Mouse (Mus musculus): Measurements from ENCODE around the gene Lgals7.
A peak's percentile ranks its signal among the peaks of the same experiment; 100 is the strongest.
"Not testable (repeated sequence)": the region's sequence is repeated elsewhere in the genome, so short reads cannot be mapped to it uniquely, and the experiment has no call there.

Lgals7 gene

DNA sequence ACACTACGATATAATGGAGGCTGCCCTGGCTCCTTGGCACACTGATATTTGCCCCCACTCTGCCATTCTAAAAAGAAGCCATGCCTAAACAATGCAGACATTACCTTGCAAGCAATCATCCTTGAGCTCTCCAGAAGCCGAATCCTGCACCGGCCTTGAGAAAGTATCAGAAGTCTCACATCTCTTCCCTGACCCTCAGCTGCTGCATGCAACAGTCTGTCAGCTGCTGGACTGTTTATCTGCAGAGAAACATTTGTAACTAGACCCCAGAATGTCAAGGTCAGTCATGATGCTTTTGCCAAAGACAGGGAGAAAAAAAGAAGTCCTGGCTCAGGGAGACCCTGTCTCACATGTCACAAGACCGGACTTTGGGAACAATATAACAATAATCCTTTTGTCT, 12.4 kb downstream of the Lgals7 start:
- DNase-seq (ENCODE audit: low read depth, low spot score), result no peak

DNA sequence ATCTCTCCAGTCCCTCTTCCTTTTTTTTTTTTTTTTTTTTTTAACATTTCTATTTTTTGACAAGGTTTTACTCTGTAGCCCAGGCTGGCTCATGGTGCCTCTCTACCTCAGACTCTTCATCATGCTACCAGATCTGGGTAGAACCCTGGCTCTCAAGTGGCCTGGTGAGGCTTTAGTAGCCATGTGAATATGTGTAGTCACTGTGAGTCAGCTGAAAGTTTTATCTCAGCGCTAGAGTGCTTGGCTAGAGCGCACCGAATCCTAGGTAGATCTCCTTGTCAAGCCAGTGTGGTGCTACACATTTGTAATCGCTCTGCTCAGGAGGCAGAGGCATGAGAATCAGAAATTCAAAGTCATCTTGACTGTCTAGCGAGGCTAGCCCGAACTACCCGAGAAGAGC, 13.5 kb downstream of the Lgals7 start:
- peak; percentile 76 for DNase-seq (ENCODE audit: low read depth, low spot score)

DNA sequence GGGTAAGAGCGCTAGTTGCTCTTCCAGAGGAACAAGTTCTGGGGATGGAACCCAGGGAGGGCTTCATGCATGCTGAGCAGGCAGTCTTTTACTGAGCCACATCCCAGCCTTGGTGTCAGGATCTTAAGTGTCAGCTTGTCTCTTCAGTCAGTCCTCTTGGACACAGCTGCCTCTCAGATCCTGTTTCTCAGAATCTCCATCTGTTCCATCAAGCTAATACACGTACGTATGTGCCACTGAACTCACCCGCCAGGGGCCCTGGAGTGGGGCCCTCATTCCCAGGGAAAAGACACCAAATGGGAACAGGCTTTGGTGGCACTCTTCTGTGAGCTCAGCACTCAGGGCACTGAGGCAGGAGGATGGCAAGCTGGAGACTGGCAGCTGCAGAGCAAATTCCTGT, 14.2 kb downstream of the Lgals7 start:
- no peak for DNase-seq (ENCODE audit: low read depth, low spot score)

DNA sequence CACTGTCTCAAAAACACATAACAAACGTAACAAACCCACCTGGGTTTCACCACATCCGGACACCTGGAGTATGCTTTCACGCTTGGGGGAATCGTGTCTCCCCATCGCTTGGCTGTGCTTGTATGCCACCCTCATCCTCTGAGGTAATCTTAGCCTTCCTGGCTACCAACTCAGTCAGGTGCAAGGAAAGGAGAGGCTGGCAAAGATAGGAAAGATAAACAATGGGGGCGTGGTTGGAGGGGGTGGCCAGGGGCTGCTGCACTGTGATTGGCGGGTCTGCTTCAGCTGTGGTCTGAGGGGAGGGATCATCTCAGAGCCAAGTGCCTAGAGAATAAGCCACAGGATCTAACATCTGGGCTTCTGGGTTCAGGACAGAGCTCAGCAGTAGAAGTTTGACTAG, 16.0 kb downstream of the Lgals7 start:
- no peak for DNase-seq (ENCODE audit: low read depth, low spot score)

DNA sequence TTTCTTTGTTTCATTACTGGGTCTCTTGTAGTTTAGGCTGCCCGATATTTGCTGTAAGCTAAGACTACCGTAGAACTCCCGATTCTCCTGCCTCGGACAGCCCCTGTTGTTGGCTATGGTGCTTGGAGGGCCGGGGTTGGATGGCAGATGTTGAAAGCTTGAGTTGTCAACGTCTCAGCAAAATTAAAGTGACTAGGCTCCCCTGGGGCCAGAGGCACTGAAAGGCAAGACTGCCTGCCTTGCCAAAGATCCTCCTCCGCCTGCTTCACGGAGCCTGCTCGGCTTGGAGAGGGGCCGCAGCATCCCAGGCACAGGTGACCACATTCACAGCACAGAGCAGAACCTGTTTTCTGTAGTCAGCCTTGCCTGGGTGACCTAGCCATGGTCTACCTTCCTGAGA, 16.9 kb downstream of the Lgals7 start:
- no peak for DNase-seq (ENCODE audit: low read depth, low spot score)

DNA sequence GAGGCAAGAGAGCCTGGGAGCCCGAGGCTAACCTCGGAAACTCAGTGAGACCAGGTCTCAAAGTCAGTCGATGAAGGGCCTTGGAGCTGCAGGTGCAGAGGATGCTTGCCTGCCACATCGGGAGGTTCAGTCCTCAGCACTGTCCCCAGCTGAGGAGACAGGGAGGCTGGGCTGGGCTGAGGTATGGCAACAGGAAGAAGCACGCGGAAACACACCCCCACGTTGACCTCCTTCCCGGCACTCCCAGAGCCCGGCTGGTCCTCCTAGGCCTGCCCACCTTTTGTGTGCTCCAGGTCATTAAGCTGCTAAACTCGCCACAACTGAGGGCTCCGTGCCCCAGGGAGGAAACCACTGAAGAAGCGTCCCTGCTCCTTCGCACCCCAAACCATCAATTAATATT, 17.5 kb downstream of the Lgals7 start, which contains the start of gene Capn12:
TSS of gene Capn12 (plus strand) at position 224 of the 400 bp plus-strand sequence.
- no peak for DNase-seq (ENCODE audit: low read depth, low spot score)

DNA sequence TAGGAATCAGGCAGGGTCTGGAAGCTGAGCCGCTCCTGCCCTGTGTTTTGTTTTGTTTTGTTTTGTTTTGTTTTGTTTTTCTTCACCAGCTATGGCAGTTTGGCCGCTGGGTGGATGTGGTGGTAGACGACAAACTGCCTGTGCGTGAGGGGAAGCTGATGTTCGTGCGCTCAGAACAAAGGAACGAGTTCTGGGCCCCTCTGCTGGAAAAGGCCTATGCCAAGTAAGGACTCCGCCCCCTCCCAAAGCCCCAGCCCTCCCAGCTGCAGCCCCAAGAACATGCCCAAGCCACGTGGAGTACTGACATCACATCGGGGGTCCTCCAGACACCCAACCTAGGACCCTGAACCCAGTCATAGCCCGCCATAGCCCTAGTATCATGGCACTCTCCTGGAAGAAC, 19.4 kb downstream of the Lgals7 start:
- no peak for DNase-seq (ENCODE audit: low read depth, low spot score)

DNA sequence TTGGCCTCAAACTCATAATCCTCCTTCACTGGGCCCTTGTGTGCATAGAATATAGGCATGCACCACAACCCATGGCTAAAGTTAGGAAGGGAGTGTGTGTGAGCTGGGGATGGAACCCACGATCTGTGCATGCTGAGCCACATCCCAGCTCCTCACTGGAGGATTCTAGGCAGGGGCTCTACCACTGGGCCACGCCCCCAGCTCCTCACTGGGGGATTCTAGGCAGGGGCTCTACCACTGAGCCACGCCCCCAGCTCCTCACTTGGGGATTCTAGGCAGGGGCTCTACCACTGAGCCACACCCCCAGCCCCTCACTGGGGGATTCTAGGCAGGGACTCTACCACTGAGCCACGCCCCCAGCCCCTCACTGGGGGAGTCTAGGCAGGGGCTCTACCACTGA, 20.1 kb downstream of the Lgals7 start:
- DNase-seq (ENCODE audit: low read depth, low spot score), result not testable (repeated sequence)

DNA sequence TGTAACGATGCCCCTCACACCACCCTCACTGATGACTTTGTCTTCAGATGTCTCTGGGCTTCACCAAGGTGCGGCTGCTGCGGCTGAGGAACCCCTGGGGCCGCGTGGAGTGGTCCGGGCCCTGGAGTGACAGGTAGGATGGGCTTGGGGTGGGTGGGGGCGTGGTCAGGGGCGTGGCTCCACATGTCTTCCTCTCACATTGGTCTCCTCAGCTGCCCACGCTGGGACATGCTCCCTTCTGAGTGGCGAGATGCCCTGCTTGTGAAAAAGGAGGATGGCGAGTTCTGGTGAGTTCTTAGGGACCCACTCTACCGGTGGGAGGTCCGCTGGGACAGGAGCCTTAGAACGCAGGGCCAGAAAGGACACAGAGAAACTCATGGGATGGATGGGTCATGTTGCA, 22.8 kb downstream of the Lgals7 start:
- DNase-seq (ENCODE audit: low read depth, low spot score), result no peak

DNA sequence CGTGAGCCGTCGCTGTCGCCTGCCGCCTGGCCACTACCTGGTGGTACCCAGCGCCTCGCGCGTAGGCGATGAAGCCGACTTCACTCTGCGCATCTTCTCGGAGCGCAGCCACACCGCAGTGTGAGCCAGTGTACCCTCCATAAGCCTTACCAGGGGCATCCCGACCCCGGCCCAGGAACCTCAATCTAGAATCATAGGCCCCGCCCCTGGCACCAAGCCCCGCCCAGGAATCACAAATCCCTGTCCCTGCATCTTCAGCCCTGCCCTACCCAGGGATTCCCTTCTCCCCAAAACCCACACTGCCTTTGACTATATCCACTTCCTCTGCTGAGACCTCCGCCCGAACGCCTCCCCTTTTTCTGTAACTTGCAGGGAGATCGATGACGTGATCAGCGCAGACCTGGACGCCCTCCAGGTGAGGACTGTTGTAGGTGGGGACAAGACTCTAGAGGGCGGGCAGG, 25.1 kb downstream of the Lgals7 start:
- no peak for DNase-seq (ENCODE audit: low read depth, low spot score)

DNA sequence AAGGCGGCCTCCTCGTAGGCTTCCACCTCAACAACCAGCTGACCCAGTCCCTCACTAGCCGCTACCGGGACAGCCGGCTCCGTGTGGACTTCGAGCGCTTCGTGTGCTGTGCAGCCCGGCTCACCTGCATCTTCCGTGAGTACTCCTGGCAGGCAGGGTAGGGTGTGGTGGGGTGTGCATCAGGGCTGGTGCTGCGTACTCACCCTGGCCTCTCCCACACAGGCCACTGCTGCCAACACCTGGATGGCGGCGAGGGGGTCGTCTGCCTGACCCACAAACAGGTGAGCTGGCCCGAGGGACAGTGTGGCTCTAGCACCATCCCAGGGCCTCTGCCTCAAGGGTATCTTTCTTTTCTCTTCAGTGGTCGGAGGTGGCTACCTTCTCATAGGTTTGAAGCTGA, 28.9 kb downstream of the Lgals7 start:
- DNase-seq (ENCODE audit: low read depth, low spot score), result no peak

DNA sequence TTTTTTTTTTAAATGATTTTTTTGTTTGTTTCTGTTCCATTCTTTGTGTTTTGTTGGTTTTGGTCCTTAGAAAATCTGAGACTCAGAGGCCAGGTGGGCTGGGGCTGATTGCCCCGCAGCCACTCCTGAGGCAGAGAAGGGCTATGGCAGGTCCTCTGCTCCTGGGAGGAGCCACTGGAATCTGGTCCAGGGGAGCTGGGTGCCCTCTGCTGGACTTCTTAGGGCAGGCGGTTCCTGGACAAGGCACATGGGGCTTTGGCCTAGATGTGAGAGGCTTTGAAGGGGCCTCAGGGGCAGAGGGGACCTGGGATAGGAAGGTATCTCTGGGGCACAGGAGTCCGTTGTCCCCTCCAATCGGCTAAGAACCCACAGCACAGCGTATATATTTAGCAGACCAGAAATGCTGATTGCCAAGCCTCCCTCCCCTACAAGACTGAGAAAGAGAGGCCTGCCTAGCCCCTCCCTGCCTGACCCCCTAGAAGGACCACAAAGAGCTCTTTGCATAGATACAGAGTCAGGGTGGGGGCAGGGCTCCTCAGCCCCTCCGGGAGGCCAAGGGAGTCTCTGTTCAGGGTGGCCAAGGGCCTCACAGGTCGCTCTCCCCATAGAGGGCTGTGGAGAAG, 30.1 kb downstream of the Lgals7 start:
- no peak for DNase-seq (ENCODE audit: low read depth, low spot score)

DNA sequence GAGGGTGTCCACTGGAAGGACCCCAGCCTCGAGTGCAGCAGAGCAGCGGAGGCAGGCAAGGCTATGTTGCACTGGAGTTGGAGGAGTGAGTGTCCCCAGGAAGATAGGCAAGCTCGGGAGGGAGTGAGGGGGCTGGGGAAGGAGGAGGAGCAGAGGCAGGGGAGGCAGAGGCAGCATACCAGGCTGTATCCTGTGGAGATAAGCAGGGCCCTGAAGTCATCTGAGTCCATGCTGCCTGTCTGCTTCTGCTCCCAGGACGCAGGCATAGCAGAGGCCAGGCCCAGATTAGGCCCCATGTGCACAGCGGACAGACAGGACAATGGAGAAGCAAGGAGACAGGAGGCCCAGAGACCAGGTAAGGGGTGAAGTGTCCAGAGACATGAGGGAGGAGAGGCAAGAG, 31.3 kb downstream of the Lgals7 start:
- no peak for DNase-seq (ENCODE audit: low read depth, low spot score)

DNA sequence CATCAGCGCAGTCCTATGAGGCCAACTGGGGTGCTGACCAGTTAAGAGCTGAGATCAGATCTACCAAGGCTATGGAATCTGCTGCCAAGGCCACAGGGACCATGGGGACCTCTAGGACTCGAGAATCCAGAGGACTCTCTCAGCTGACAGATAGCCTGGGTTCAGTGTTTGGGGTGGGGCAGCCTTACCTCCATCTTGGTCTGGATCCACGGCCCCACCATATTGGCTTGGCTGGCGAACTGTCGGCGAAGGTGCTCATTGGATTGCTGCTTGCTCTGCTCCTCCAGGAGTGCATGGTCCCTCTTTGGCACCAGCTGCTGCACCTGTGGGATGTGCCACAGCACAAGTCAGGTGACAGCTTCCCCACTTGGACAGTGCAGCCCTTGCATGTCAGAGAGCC, 34.0 kb downstream of the Lgals7 start:
- no peak for DNase-seq (ENCODE audit: low read depth, low spot score)

DNA sequence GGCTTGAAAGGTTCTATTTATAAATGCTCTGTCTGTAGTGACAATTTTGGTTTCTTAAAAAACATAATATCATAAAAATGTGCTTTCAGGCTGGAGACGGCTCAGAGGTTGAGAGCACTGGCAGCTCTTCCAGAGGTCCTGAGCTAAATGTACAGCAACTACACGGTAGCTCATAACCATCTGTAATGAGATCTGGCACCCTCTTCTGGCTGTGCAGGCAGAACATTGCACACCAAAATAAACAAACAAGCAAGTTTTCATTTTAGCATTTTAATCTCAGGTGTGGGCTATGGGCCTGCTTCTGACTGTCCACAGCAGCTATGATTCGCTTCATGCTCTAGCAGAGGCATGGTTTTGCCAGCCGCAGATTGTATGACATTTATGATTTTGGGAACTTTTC, 36.3 kb downstream of the Lgals7 start:
- DNase-seq (ENCODE audit: low read depth, low spot score), result no peak

DNA sequence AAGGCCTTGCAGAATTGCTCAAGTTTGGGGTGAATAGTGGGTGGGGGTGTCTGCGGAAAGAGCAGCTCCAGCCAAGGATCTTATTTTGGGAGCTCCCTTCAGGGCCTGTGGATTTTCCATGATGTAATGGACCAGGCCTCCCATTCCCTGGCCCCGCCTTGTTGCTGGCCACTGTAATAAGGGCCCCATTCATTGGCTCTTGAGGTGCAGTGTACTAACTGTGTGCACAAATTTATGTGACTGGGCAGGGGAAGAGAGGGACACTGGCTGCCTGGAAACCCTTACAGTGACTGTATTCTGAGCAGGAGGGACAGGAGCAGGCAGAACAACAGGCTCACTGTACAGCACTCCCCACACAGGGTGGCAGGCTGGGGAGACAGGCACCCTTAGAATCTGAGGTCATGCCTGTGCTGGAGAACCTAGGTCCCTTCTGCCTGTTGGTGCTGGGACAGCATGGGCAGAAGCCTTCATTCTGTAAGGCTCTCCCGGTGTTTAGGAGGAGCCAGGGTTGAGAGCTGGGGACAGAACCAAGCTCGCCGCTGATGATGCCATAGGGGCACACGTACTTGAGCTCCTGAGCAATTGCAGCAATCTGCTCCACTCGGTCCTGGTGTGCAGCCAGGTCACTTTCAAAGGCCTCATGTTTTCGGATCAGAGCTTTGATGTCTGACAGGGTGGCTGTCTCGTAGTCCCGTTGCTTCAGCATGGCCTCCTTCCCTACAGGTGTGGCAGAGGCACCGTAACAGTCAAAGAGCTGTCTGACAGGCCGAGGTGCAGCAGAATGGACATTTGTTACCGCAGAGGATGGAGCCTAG, 37.9 kb downstream of the Lgals7 start:
- no peak for DNase-seq (ENCODE audit: low read depth, low spot score)

DNA sequence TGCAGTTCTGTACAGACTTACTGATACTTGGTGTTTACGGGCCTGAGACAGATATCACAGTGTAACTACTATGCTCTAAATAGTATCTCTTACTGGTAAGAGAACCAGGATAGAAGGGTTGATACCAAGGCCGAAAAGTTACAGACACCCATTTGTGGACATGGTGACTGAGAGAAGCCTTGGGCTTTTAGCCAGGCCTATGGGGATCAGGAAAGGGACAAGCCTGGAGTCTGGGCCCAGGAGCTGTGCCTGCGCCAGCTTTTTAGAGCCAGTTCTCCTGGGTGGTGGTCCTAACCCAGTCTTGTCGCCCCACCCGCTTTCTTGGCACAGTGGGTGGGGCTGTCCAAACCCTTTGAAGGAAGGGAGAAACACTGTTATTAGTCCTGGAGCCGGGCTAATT, 38.5 kb downstream of the Lgals7 start:
- DNase-seq (ENCODE audit: low read depth, low spot score), result no peak

DNA sequence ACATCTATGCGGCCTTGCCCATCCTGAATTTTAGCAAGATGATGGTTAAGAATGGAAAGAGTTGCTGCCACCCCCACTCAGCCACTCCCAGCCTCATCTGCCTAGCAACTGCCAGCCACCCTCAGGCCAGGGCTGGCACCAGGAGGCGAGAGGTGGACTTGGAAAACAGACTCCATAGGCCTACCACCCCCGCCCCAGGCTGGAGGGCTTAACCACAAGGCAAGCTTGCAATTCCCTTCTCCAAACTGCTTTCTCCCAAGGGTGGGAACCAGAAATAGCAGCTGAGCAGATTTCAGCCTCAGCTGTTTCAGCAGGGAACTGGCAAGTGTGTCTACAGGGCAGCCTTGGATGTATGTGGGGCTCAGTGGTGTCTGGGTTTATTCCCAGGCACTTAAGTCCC, 39.2 kb downstream of the Lgals7 start:
- DNase-seq (ENCODE audit: low read depth, low spot score), result no peak

DNA sequence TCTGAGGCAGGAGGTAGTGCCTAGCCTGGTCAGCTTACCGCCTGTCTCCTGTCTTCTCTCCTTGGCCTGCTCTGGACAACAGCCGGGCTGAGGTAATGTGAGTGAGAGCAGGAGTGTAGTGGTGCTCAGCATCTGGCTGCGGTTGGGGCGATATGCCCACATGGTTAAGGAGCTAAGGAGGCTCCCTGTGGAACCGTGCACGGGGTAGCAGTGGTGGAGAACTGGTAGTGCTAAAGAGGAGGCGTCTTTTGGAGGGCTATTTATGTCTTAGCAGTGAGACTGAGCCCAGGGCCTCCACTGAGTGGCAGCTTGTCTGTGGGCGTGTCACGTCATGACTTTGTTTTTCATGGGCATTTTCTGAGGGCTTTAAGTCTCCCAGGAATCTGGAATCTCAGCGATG, 40.1 kb downstream of the Lgals7 start:
- DNase-seq (ENCODE audit: low read depth, low spot score), result no peak

DNA sequence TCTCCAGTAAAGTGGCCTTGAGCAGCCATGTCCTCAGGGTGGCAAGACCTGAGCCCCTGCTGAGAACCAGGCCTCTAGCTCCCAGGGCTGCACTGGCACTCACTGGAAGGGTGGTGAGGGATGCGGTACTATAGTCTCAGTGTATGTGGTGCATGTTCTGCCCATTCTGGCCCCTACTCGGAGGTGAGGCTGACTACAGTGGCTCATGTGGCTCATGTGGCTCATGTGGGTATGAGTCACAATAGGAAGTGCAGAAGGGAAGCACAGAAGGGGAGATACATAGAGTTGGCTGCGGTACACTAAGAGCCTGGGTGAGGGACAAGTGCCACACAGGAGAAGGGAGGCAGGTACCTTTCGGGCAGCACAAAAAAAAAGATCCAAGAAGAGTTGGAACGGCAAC, 43.5 kb downstream of the Lgals7 start:
- no peak for DNase-seq (ENCODE audit: low read depth, low spot score)

DNA sequence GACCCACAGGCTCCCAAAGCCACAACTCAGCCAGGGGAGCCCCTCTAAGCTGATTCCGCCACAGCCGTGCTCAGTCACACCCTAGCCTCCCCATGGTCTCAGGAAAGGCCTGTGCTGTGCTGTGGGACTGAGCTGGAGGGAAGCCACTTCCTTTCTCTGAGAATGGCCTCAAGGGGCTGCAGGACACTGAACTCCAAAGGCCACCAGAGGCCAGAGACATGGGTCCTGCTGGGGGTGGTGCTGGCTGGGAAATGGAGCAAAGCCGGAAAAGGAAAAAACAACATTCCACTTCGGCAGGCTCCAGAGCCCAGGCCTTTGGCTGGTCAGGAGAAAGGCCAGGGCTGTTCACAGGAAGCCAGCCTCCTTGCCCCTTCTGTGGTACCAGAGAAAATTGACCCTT, 48.0 kb downstream of the Lgals7 start:
- DNase-seq (ENCODE audit: low read depth, low spot score), result no peak

DNA sequence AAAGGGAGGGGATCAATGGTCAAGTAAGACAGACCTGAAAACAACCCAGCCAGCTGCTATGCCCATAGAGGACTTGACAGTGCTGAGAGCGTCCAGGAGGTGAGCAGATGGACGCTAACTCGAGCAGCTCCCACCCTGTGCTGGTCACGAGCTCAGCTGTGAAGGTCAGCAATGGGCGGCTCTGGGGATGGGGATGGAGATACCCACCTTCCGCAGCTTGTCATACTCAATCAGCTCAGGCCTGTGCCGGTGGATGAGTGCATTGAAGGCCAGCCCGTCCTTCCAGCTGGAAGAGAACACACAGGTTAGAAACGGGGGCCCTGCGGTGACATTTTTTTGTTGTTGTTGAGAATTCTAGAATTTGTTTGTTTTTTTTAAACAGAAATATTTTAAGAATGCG, 49.5 kb downstream of the Lgals7 start:
- no peak for DNase-seq (ENCODE audit: low read depth, low spot score)
